Mouse (Mus musculus): ENCODE data around the gene E130311K13Rik.

Gene E130311K13Rik

GRCm38 (mm10) chr3:63895786-63896185 lies 33.5 kb downstream of the E130311K13Rik start:
- DNase-seq (ENCODE audit: extremely low spot score) = no peak

DNA sequence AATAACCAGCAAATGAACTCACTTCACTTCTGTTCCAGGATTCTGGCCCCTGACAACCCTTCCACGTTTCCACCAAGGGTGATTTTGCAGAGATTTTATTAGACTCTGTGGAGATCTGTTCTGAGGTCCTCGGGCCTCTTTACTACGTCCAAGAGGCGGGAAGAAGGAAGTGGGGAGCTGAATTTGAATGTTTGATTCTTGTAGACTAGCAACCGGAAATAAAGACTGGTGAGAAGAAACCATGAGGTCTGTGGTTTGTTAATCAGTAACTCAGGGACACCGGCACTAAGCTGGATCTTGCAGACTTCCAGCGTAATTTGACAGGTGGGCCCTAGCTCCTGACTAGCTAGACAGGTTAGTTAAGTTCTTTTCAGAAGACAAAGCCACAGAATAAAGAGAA lies 35.6 kb downstream of the E130311K13Rik start:
- DNase-seq (ENCODE audit: extremely low spot score) = no peak

DNA sequence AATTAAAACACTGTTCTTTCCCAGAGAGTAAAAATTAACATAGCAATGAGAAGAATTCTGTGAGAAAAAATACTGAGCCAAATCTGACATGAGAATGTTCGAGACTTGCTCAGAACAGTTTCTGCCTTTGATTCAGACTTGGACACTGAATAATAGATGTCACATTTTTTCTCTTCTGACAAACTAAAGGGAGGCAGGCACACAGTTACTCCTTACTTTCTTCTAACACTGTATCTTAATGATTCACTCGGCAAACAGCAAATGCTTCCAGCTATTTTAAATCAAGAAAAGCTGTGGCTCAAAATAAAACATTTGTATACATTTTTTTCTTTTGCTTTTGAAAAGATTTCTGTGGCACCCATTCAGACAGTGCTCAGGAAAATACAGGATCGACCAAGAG lies 37.1 kb downstream of the E130311K13Rik start:
- no peak for DNase-seq (ENCODE audit: extremely low spot score)

GRCm38 (mm10) chr3:63881065-63881464 lies 48.2 kb downstream of the E130311K13Rik start:
- no peak for DNase-seq (ENCODE audit: extremely low spot score)

- no peak for DNase-seq (ENCODE audit: extremely low spot score)
Observed at GRCm38 (mm10) chr3:63878995-63879666, 50.1 kb downstream of the E130311K13Rik start.

- DNase-seq (ENCODE audit: extremely low spot score) = no peak
Observed at GRCm38 (mm10) chr3:63872818-63873217, 56.5 kb downstream of the E130311K13Rik start.

DNA sequence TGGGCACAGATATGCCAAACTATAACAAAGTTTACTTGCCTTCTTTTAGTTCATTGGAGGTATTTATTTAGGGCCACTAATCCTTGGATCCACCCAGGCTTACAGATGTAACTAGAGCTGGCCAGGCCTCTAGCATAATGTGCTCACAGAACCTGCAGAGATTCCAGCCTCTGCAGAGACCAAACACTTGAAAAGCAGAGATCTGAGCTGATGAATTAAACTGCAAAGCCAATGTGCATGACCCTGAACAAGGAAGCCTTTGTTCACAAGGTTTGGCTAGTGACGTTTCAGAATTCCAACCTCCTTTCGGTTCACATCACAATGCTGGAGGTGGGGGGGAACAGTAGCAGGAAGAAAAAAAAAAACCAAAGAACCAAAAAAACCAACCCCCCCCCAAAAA lies 58.0 kb downstream of the E130311K13Rik start:
- no peak for DNase-seq (ENCODE audit: extremely low spot score)

DNA sequence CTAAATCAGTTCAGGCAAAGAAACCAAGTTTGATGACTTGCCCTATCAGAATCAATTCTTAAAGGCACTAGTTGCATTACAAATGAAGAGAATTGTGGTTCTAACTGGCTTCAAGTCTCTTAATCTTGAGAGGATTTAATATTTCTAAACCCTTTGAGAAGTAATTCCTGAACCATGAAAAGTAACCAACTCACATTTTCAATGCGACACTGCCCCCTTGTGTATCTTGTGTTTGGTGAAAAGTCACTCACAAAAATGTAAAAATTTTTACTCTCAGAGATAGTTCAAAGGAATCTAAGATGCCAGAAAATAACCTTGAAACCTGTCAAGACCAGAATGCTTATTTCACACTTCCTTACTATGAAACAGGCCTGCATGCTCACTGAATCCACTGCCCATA lies 61.0 kb downstream of the E130311K13Rik start:
- no peak for DNase-seq (ENCODE audit: extremely low spot score)

DNA sequence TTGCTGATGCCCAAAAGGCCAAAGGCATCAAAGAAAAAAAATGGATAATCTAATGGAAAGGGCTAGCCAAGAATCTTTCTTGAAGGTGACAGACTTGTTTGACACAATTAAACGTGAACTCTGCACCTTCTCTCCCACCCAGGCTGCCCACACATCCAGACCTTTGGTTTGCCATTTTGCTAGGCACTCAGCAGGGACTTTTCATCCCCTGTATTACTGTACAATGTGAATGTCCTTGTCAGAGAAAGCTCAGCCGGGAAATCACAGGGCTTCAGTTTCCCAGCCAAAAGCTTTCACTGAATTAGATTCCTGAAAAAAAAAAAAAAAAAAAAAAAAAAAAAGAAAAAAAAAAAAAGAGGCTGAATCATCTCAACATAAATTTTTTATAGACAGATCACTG lies 64.2 kb downstream of the E130311K13Rik start:
- no peak for DNase-seq (ENCODE audit: extremely low spot score)

Data from embryo, embryonic 9.5 days (tissue).